Mouse (Mus musculus): ENCODE measurements around the gene Gm20388. TPM values are rescaled to one million over a fixed set of nuclear protein-coding genes. Genes with fewer than 3 reads are reported as not detected.

The Gm20388 gene
- total RNA-seq, 1 experiment, result 27.0 TPM

DNA sequence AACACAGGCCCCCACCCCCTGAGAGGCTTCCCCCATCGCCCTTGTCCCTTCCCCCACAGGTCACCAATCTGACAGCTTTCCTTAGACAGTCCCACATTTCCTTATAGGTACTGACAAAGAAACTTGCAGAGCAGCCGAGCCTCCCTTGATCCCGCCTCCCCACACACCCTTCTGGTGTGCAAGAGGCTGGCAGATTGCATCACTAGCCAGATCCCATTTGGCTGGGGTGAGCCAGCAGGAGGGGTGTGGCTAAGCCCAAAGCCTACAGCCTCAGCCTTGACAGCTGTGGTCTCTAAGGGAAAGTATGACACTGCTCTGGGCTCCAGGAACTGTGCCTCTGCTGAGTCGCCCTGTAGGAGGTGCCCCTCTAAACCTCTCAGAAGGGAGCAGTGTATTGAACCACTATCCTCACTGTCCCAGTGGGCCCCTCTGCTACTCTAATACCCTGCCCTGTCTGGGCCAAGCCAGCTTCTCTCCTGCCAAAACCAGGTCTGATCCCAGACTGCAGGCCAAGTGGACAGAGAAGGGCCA is 1987.8 kb downstream of the Gm20388 start:
- H3K4me1 ChIP-seq (ENCODE audit: control insufficient read depth in 2 of 2, insufficient read depth in 2 of 2, low read length in 2 of 2, poor library complexity in 1 of 2), result peaks cover 4 to 40% of the 10 kb centered on the region in 2 experiments; a peak in 3 of 4 replicates
- in situ Hi-C loops (cut with MboI; ENCODE audit: low sequenced_read_pairs in 2 of 2, unreplicated experiment in 2 of 2), result no loop called here
- peak overlapping the region; percentile 42; the same call in 1 of the 2 replicates for H3K9ac ChIP-seq (ENCODE audit: insufficient read depth, low read depth, low read length, poor library complexity, severe bottlenecking)
- peak overlapping the region in 1 of 2 experiments; percentile 34; a peak in 2 of 4 replicates for H3K4me3 ChIP-seq (ENCODE audit: insufficient read depth in 1 of 2, low read depth in 1 of 2, low read length in 2 of 2, poor library complexity in 1 of 2, severe bottlenecking in 1 of 2)
- H3K27ac ChIP-seq (ENCODE audit: insufficient read depth, low read depth, low read length, poor library complexity, severe bottlenecking), result peak overlapping the region; percentile 71; the same call in 1 of the 2 replicates
- TF ChIP-seq ZNF384 (IDR thresholded peaks at IDR 0.05; ENCODE audit: low read depth, low read length), result no peak
- TF ChIP-seq ZC3H11A (IDR thresholded peaks at IDR 0.05; ENCODE audit: borderline replicate concordance, low read depth, low read length), result no peak
- TF ChIP-seq MAFK (IDR thresholded peaks at IDR 0.05; ENCODE audit: insufficient read depth, low read depth, low read length), result no peak
- no peak for TF ChIP-seq HCFC1 (IDR thresholded peaks at IDR 0.05; ENCODE audit: borderline replicate concordance, insufficient read depth, low read length)
- TF ChIP-seq CHD2 (IDR thresholded peaks at IDR 0.05; ENCODE audit: low read depth, low read length), result no peak
- peak; percentile 71 for DNase-seq (ENCODE audit: low read depth, low spot score)
- peaks cover 59% of the 10 kb centered on the region for H3K36me3 ChIP-seq (ENCODE audit: control insufficient read depth, insufficient read depth, low read length, poor library complexity, severe bottlenecking)
- H3K9me3 ChIP-seq (ENCODE audit: control insufficient read depth, insufficient read depth, low read depth, low read length), result no peaks in the 10 kb centered on the region

DNA sequence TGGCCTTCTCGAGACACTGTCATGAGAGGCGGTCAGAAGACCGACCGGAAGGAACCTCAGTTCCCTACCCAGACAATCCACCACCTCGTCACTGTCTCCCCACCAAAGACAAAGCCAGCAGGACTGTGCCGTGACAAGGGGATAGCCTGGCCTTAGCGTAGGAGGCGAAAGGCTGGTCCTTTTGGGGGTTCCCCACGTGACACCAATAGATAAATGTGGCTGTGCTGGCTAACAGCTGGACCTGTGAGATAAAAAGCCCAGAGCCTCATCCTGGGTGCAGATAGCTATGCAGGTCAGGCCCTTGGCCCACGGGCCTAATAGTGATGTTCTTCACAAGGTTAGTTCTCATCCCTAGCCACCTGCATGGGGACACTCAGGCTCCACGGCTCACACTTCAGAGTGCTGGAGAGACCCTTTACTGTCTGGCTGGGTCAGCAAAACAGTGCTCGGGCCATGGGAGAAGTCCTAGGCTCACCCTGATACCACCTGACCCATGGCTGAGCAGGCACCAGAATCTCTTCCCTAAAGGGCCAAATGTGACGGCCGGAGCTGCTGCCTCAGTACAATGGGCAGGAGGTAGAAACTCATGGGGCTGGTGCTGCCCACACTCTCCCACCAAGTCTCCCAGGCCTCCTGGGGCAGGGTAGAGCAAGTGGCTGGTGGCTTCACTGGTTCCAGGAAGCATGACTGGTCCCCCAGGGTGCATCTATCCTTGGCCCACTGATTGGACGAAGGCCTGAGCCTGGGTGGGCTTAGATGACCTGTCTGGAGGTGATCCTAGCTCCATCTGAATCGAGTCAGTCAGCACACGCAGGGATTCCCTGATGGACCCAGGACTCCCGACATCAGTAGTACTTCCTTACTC is 1988.8 kb downstream of the Gm20388 start:
- peak overlapping the region; percentile 42; the same call in 1 of the 2 replicates for H3K27ac ChIP-seq (ENCODE audit: insufficient read depth, low read depth, low read length, poor library complexity, severe bottlenecking)
- no peak overlapping the region for H3K9ac ChIP-seq (ENCODE audit: insufficient read depth, low read depth, low read length, poor library complexity, severe bottlenecking)
- no peak overlapping the region for H3K4me3 ChIP-seq (ENCODE audit: insufficient read depth in 1 of 2, low read depth in 1 of 2, low read length in 2 of 2, poor library complexity in 1 of 2, severe bottlenecking in 1 of 2)
- H3K9me3 ChIP-seq (ENCODE audit: control insufficient read depth, insufficient read depth, low read depth, low read length), result no peaks in the 10 kb centered on the region
- TF ChIP-seq CHD2 (IDR thresholded peaks at IDR 0.05; ENCODE audit: low read depth, low read length) (no peak), MAFK (IDR thresholded peaks at IDR 0.05; ENCODE audit: insufficient read depth, low read depth, low read length) (no peak), ZC3H11A (IDR thresholded peaks at IDR 0.05; ENCODE audit: borderline replicate concordance, low read depth, low read length) (no peak), HCFC1 (IDR thresholded peaks at IDR 0.05; ENCODE audit: borderline replicate concordance, insufficient read depth, low read length) (no peak), ZNF384 (IDR thresholded peaks at IDR 0.05; ENCODE audit: low read depth, low read length) (no peak)
- DNase-seq (ENCODE audit: low read depth, low spot score), result no peak
- H3K4me1 ChIP-seq (ENCODE audit: control insufficient read depth in 2 of 2, insufficient read depth in 2 of 2, low read length in 2 of 2, poor library complexity in 1 of 2), result peaks cover 4 to 47% of the 10 kb centered on the region in 2 experiments; a peak in 3 of 4 replicates
- H3K36me3 ChIP-seq (ENCODE audit: control insufficient read depth, insufficient read depth, low read length, poor library complexity, severe bottlenecking), result peaks cover 58% of the 10 kb centered on the region
- in situ Hi-C loops (cut with MboI; ENCODE audit: low sequenced_read_pairs in 2 of 2, unreplicated experiment in 2 of 2), result no loop called here

DNA sequence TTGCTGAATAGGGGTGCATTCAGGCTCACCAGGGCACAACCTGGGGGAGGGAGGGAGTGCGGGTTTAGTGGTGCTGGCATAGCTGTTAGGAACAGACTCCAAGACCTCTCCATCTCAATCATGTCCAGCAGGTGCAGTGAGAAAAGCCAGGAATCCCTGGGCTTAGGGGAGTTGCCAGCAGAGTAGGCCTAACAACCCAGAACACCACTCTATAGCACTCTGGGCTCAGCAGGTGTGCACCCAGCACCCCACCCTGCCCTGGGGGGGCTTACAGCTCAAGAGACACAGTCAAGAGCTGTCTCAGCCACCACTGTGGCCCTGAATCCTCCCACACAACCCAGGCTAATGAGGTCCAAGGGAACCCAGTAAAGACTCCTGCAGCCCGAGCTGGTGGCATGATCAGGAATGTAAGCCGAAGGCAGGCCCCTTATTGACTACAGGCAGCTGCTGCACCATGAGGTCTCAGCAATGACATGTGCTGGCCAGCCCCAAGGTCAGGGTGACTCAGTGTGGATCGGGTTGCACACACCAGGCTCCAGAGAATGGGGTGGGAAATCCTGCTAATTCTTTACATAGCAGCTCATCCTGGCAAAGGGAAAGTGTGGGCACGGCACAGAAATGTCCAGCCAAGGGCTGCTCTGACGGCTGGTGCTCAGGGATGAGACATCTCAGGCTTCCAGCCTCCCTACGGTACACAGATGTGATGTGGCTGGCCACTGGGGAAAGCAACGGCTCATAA is 1991.0 kb downstream of the Gm20388 start:
- peaks cover 47% of the 10 kb centered on the region for H3K36me3 ChIP-seq (ENCODE audit: control insufficient read depth, insufficient read depth, low read length, poor library complexity, severe bottlenecking)
- H3K27ac ChIP-seq (ENCODE audit: insufficient read depth, low read depth, low read length, poor library complexity, severe bottlenecking), result no peak overlapping the region
- peaks cover 12 to 48% of the 10 kb centered on the region in 2 experiments; a peak in 3 of 4 replicates for H3K4me1 ChIP-seq (ENCODE audit: control insufficient read depth in 2 of 2, insufficient read depth in 2 of 2, low read length in 2 of 2, poor library complexity in 1 of 2)
- TF ChIP-seq ZNF384 (IDR thresholded peaks at IDR 0.05; ENCODE audit: low read depth, low read length), result no peak
- no peak for TF ChIP-seq ZC3H11A (IDR thresholded peaks at IDR 0.05; ENCODE audit: borderline replicate concordance, low read depth, low read length)
- TF ChIP-seq HCFC1 (IDR thresholded peaks at IDR 0.05; ENCODE audit: borderline replicate concordance, insufficient read depth, low read length), result no peak
- TF ChIP-seq MAFK (IDR thresholded peaks at IDR 0.05; ENCODE audit: insufficient read depth, low read depth, low read length), result no peak
- no peak for TF ChIP-seq CHD2 (IDR thresholded peaks at IDR 0.05; ENCODE audit: low read depth, low read length)
- H3K9me3 ChIP-seq (ENCODE audit: control insufficient read depth, insufficient read depth, low read depth, low read length), result no peaks in the 10 kb centered on the region
- H3K9ac ChIP-seq (ENCODE audit: insufficient read depth, low read depth, low read length, poor library complexity, severe bottlenecking), result no peak overlapping the region
- H3K4me3 ChIP-seq (ENCODE audit: insufficient read depth in 1 of 2, low read depth in 1 of 2, low read length in 2 of 2, poor library complexity in 1 of 2, severe bottlenecking in 1 of 2), result no peak overlapping the region
- in situ Hi-C loops (cut with MboI; ENCODE audit: low sequenced_read_pairs in 2 of 2, unreplicated experiment in 2 of 2), result no loop called here
- no peak for DNase-seq (ENCODE audit: low read depth, low spot score)

DNA sequence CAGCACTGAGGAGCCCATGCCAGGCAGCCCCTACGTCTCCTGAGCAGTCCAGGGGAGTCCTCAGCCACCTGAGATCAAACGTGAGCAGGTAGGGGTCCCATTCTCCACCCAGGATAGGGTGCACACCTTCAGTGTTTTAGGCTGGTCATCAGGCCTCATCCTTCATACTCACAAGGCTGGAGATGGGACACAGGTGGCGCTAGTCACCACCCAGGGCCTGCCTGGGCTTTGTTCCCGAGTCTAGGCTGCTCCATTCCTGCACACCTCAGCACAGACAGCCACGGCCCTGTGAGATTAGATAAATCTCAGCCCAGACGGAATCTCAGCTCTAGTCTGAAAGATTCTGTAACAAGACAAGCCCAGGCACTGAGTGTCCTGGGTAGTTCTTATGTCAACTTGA is 1993.3 kb downstream of the Gm20388 start:
- peaks cover 14 to 36% of the 10 kb centered on the region in 2 experiments; a peak in 3 of 4 replicates for H3K4me1 ChIP-seq (ENCODE audit: control insufficient read depth in 2 of 2, insufficient read depth in 2 of 2, low read length in 2 of 2, poor library complexity in 1 of 2)
- DNase-seq (ENCODE audit: low read depth, low spot score), result no peak
- no peaks in the 10 kb centered on the region for H3K9me3 ChIP-seq (ENCODE audit: control insufficient read depth, insufficient read depth, low read depth, low read length)
- H3K36me3 ChIP-seq (ENCODE audit: control insufficient read depth, insufficient read depth, low read length, poor library complexity, severe bottlenecking), result peaks cover 36% of the 10 kb centered on the region
- TF ChIP-seq ZC3H11A (IDR thresholded peaks at IDR 0.05; ENCODE audit: borderline replicate concordance, low read depth, low read length) (no peak), CHD2 (IDR thresholded peaks at IDR 0.05; ENCODE audit: low read depth, low read length) (no peak), HCFC1 (IDR thresholded peaks at IDR 0.05; ENCODE audit: borderline replicate concordance, insufficient read depth, low read length) (no peak), MAFK (IDR thresholded peaks at IDR 0.05; ENCODE audit: insufficient read depth, low read depth, low read length) (no peak), ZNF384 (IDR thresholded peaks at IDR 0.05; ENCODE audit: low read depth, low read length) (no peak)
- peak overlapping the region; percentile 24; the same call in 1 of the 2 replicates for H3K9ac ChIP-seq (ENCODE audit: insufficient read depth, low read depth, low read length, poor library complexity, severe bottlenecking)
- no peak overlapping the region for H3K4me3 ChIP-seq (ENCODE audit: insufficient read depth in 1 of 2, low read depth in 1 of 2, low read length in 2 of 2, poor library complexity in 1 of 2, severe bottlenecking in 1 of 2)
- no peak overlapping the region for H3K27ac ChIP-seq (ENCODE audit: insufficient read depth, low read depth, low read length, poor library complexity, severe bottlenecking)
- in situ Hi-C loops (cut with MboI; ENCODE audit: low sequenced_read_pairs in 2 of 2, unreplicated experiment in 2 of 2), result no loop called here
